Mouse (Mus musculus): ENCODE measurements around the gene Shkbp1. TPM values are rescaled to one million over a fixed set of nuclear protein-coding genes. Genes with fewer than 3 reads are reported as not detected.
A peak's percentile ranks its signal among the peaks of the same experiment; 100 is the strongest.

Shkbp1 gene
- total RNA-seq, 2 experiments from 2014 or later: 18.4 to 19.8 TPM

DNA sequence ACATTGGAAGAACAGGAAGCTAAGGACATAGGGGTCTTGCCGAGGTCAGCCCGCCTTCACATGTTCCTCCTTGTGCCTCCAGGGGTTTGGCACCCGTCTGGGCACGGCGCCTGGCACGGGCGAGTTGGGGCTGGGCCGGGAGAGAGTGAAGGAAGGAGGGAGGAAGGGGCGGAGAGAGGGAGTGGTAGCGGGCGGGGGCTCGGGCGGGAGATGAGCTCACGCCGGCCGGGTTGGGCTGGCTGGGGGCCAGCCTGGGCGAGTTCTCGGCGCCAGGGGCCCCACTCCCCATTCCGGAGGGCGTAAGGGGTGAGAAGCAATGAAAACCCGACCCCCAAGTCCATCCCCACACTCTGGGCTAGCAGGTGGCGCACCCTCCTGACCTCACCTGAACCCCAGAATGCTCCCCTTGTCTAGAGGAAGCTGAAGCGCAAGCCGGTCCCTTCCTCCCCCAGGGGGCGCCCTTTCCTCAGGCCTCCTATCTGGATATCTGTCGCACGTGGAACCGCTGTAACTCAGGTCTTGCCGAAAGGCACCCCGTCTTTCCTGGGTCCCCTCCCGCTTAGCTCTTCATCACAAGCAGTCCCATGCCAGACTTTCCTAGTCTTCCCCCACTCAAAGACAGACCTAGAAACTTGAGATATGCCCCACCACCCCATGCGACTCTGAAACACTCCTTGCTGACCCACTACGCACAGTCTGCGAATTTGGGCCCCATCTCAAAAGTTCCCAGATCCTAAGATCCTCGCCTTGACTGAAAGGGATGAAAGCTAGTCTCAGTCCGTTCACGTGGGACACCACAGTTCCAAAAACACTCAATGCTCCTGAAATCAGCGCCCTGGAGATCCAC is 23.2 kb downstream of the Shkbp1 start:
- DNase-seq: peak; percentile 92

GRCm38 (mm10) chr7:27331854-27332253 is 24.0 kb downstream of the Shkbp1 start:
- DNase-seq: peak; percentile 31

DNA sequence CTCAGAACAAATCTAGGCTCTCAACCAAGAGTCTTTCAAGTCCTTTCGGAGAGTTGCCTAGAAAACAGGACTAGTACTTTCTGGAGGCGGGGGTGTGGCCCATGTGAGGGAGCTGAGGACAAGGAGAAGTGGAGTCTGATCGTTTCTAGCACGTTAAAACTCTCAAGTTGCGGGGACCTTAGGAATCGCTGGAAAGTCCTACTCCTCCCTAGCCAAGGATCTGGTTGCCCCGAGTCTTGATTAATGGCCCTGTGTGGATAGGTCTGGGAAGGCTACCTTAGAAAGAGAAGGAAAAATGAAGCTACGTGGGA is 24.3 kb downstream of the Shkbp1 start:
- DNase-seq: peak; percentile 58

DNA sequence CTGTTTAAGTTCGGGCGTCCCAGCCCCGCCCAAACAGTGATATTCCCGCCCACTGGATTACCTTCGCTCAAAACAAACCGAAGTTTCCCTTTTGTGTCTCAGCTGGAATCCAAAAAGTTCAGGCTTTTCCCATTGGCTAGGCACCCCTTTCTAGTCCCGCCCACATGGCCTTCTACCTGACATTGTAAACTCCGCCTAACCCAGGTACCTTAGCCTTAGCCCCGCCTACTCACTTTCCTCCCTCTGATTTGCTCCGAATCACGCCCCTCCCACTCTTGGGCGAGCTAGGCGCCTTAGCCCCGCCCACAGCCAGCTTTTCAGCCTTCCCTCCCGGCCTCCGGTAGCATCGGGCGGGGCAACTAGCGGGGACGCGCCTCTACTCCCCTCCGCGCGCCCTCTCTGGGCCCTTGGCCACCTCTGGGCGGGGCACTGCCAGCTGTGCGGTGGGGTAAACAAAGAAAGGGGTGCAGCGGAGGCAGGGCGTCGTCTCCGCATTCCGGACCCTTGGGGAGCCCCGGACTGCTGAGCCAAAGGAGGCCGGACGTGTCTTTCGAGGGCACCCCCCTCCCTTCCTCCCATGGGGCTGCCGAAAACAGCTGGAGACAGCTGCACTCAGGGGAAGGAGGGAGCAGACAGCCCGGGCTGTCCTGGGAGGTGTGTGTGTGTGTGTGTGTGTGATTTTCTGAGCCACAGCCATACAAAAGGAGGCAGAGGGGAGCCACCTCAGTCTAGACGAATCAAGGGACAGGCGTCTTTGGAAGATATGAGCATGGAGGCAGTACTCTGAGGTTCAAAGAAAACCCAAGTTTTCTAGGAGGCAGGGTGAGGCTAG is 24.9 kb downstream of the Shkbp1 start:
- peak; percentile 95 for DNase-seq

DNA sequence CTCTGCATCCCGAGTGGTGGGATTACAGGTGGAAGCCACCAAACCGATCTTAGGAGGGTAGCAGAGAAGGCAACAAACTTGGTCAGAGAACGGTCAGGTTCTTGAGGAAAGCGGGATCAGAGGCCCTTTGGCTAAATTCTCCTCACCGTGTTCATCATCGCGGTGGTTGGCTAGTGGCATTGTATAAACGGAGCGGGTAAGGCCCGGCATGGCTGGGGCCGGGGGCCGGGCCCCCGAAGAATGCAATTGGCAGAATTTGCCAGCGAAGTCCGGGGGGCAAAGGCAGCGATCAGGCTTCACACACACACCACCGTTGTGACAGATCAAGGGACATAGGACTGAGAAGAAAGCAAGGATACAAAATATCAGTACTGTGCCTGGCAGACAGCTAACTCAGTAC is 25.8 kb downstream of the Shkbp1 start:
- no peak for DNase-seq

- peak; percentile 90 for DNase-seq
Measured at GRCm38 (mm10) chr7:27329326-27329947, 26.4 kb downstream of the Shkbp1 start.

DNA sequence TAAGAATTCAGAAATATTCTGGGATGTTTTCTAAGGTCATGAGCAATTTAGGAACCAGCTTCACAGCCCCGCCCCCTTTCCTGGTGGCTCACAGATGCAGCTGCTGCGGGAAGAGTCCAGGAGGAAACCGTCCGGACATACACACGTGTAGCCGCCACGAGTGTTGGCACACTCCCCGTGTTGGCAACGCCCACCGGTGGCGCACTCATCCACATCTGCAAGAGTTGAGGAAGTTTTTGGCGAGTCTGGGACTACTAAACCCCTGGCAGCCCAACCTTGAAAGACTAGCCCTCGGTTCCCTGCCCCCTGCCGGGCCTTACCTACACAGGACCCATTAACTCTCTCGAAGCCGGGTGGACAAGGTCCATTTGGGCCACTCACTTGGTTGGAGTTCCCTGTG is 27.2 kb downstream of the Shkbp1 start:
- DNase-seq: no peak

- no peak for DNase-seq
Measured at GRCm38 (mm10) chr7:27328161-27328560, 27.7 kb downstream of the Shkbp1 start.

DNA sequence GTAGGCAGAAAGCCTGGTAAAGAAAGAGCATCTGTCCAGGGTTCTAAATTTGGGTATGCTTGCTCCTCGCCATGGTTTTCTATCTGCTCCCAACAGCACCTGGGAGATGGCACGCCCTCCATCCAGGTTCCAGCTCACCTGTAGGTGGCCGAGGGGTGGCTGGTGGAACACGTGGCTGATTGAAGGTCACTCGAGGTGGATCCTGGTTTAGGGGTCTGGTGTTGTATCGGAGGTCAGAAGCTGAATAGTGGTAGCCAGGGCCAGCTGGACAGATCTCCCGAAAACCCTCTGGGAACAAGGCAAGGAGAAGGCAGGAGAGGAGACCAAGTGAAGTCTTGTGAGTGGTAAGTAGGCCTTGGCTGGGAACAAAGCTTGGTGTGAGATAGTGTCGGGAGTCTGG is 28.3 kb downstream of the Shkbp1 start:
- DNase-seq: no peak

DNA sequence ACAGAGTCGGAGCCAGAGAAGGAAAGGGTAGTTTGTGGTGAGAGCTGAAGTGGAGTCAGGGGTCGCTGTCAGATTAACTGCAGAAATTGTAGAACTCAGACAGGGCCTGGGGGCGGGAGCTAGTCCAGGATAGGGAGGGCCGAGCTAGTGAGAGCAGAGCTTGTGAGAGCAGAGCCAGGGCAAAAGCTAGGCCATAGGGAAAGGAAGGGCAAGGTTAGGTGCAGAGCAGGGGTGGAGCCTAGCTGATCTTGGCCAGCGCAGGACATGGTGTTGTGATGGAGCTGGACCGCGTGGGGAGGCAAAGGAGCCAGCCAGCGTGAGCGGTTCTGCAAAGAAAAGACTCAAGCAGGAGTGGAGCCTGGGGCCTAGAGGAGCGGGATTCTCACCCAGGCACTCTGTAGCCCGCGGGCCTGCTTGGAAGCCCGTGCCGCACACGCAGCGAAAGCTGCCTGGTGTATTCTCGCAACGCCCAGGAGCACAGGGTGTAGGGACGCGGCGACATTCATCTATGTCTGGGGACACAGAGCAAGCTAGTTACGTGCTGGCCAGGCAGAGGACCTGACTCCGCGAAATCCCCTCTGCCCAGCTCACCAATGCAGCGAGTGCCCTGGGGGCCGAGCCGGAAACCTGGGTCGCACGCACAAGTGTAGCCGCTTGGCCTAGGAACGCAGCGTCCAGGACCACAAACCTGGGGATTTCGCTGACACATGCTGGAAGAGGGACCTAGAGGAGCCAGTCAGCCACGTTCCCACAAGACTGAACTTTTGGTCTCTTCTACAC is 29.5 kb downstream of the Shkbp1 start:
- DNase-seq: peak; percentile 46

- peak; percentile 77 for DNase-seq
Measured at GRCm38 (mm10) chr7:27325697-27326096, 30.1 kb downstream of the Shkbp1 start.

DNA sequence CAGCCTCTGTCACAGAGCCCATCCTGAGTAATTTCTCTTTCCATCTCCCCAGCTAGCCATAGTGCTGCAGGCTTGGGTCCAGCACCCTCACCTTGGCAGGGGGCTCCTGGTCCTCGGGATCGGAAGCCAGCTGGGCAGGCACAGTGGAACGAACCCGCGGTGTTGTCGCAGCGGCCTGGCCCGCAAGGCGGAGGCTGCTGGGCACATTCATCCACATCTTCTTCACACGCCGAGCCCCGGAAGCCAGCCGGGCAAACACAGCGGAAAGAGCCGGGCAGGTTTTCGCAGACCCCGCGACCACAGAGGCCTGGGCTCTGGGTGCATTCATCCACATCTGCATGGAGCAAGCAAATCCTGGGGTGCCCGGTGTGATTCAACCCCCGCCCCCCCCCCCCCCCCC is 30.9 kb downstream of the Shkbp1 start:
- no peak for DNase-seq

- no peak for DNase-seq
Measured at GRCm38 (mm10) chr7:27324161-27324560, 31.7 kb downstream of the Shkbp1 start.

DNA sequence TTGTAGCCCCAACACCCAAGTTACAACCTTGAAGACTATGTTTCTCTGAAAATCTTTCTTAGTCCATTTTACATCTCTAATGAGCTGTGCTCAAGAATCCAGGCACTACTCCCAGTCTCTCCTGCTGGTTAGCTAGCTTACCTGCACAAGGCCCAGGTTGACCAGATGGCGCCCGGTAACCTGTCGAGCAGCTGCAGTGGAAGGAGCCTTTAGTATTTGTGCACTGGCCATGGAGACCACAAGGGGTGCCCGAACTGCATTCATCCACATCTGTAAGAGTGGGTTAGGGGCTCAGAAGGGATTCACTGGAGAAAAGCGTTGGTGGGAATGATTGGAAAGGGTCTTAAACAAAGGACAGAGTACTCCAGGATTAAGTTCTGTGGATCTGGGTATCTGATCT is 32.8 kb downstream of the Shkbp1 start:
- no peak for DNase-seq

DNA sequence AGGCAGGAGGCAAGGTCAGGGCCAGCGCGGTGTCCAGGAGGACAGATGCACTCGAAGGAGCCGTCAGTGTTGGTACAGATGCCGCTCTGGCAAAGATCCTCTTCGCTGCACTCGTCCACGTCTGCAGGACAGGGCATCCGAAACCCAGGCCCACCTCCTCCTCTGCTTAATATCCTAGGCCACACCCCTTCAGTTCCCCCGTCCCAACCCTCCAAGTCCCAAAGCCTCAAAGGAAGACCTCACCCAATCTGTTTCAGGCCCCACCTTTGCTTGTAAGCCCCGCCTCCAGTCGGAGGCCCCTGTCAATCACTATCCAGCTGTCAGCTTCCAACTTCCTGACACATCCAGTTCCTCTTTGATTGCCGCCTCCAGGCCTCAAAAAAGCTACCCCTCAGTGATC is 33.5 kb downstream of the Shkbp1 start:
- DNase-seq: no peak

GRCm38 (mm10) chr7:27319411-27319810 is 36.4 kb downstream of the Shkbp1 start:
- DNase-seq: no peak

DNA sequence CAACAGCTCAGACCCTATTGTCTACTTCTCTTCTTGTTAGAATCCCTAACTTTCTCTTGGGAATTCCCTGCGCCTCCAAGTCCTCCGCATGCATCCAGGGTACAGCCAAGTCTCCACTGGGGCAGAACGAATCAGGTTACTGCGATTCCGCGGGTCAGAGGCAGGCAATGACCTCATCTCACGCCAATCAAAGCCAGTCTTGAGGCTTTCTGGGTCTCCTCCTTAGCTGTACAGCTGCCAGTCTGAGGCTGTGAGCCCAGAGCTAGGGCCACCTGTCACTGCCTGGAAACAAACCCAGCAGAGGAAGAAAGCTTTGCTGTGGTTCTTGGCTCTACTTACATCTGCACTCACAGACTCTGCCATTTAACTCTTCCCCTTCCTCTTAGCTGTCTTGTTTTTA is 39.9 kb downstream of the Shkbp1 start:
- peak; percentile 71 for DNase-seq

DNA sequence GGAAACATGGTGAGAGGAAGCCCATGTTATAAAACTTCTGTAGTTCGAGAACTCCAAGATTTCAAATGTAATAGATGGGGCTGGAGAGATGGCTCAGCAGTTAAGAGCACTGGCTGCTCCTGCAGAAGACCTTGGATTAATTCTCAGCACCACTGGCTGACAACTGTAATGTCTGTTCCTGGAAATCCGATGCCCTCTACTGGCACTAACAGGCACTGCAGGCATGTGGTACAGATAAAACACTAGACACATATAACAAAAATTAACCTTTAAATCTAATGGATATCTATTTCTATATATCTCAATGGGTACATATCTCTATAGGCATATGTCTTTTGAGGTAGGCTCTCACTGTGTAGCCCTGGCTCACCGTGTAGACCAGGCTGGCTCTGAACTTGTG is 41.4 kb downstream of the Shkbp1 start:
- no peak for DNase-seq

DNA sequence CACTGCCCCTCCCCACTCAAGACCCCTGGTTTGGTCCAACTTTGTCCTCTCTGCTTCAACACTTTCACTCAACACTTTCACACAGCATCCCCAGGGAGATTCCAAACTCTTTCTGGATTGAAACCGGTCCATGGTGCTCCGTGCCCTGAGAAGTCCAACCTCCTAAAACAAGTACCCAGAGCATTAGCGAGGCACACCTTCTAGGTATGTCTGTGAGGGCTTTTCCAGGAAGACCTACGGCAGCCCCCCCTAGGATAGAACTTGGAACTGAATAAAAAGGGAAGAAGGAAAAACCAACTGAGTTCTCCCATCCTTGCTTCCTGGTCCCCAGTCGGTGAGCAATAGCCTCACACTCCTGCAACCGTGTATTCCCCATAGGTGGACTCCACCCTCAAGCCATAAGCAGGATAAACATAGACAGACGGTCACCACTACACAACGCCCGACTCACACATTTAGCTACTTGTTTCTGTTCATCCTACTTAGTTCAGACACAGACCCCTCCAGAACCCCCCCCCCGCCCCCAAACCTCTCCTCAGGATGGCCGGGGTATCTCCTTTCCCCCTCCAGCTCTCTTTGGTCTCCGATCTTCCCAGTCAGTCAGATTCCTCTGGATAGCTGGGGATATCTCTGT is 44.1 kb downstream of the Shkbp1 start:
- no peak for DNase-seq

DNA sequence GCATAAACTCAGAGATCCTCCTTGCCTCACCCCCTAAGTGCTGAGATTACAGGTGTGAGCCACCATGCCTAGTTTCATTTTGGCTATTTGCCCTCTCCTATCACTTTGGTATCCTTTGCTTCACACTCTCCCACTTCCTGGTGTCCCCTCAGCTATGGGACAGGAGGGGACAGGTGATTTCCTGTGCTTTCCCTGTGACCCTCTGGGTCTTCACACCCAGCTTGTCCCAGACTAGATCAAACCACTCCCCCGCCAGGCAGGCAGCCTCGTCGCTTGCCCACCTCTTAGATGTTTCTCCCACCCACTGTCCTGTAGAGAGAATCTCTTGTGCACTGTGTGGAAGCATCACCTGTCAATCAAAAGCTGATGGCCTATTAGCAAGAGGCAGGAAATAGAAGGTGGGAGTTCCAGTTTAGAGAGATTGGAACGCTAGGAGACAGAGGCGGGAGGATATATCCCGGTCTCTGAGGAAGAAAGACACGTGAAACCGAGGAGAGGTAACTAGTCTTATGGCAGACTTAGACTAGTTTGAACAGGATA is 44.8 kb downstream of the Shkbp1 start:
- no peak for DNase-seq

DNA sequence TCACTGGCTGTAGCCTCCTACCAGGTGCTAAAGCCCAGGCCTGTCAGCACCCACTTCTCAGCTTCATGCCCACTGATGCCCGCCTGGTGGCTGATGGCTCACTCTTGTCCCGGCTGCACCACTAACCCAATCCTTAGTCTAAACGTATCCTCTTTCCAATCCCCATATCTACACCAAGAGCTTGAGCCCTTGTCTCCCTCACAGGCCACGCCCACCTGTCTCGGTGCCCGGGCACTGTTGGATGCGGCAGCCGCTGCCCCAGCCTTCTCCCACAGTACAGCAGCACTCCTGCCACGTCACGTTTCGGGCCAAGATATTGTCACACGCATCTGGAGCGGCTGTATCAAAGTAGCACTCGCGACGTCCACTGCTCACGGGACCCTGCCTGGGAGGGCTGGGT is 45.5 kb downstream of the Shkbp1 start:
- peak; percentile 81 for DNase-seq

DNA sequence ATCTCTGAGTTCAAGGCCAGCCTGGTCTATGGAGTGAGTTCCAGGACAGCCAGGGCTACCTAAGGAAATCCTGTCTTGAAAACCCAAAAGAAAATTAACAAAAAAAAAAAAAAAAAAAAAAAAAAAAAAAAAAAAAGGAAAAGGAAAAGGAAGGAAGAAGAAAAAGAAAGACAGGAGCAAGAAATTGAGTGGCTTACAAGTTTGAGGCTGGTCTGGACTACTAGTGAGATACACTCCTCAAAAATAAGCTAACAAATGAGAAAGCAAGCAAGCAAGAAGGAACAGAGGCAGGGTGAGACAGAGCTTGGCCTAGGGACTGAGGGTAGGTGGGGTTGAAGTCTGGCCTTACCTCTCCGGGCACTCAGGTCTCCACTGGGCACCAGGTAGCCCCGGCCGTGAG is 46.0 kb downstream of the Shkbp1 start:
- DNase-seq: no peak
